Mouse (Mus musculus) thymus, postnatal 0 days (tissue): Measurements from ENCODE around the gene Syt11. TPM values are rescaled to one million over a fixed set of nuclear protein-coding genes. Genes with fewer than 3 reads are reported as not detected.
"Not testable (repeated sequence)": the region's sequence is repeated elsewhere in the genome, so short reads cannot be mapped to it uniquely, and the experiment has no call there.

Experiments used
- DNase-seq: peaks from one replicate; pipeline ENCODE4 v3.0.0-alpha.2; 2015; ENCODE audit warnings: low spot score
- polyA plus RNA-seq: library from polyadenylated mRNA; unstranded; fragments of >200 nt; fragmentation: Nextera tagmentation; extraction: Ambion mirVana; gene quantifications from 2 replicates; pipeline ENCODE4 v1.2.1, GENCODE M21; 2015

The Syt11 gene
- polyA plus RNA-seq, 1 experiment from 2014 or later, result 1.7 TPM

GRCm38 (mm10) chr3:88738641-88739040 is 36.3 kb downstream of the Syt11 start:
- peak; percentile 65 for DNase-seq

DNA sequence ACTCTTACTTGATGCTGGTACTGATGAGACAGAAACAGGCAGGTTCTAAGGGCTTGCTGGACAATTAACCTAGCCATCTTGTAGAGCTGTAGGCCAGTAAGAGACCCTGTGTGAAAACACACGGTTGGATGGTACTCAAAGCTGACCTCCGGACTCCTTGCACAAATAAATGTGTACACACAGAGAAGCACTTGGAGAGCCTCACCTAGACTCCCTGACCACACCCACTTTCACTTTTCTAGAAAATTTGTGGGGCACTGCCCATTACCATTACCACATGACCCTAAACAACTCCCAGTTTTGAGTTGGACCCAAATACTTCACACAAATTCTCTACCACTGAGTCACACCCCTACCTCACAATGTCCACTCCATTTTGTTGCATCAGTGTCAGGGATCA is 38.4 kb downstream of the Syt11 start:
- DNase-seq, result no peak

DNA sequence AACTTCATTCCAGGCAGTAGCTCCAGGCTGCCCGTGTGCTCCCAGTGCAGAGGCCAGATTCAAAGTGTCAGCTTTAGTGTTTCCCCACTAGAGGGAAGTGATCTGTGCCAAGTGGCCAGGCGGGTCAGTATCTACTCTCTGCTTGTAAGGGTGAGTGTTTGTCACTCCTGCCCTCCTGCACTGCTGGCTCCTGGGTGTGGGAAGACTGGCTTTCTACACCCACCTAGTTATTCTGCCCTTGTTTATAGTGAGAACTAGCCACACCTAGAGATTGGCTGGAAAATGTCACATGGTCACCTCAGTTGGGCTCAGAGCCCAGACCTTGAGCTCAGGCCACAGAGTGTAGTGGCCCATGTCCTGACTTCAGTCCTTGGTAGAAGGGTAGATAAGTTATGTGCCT is 55.9 kb downstream of the Syt11 start:
- DNase-seq, result no peak

- peak; percentile 11 for DNase-seq
Observed at GRCm38 (mm10) chr3:88717831-88718230, 57.1 kb downstream of the Syt11 start.

DNA sequence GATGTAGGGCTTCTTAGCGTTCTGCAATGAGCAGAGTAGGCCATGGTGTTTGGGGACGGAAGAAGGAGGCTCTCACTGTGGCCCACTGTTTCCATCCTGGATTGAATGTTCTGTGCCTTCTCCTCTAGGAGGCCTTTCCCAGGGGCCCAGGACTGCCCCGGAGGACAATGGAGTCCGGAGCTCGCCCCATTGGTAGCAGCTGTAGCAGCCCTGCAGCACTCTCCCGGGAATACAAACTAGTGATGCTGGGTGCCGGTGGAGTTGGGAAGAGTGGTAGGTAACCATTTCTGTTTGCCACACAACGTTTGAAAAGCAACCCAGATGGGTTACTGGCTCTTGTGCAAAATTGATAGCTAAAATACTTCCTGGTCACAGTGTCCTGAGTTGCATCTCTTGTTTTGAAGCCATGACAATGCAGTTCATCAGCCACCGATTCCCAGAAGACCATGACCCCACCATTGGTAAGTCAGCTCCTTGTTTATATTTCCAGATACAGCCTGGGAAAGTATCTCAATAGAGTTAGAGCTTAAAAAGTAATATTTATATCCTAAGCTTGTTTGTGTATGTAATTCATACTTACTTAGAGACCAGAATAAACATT is 57.7 kb downstream of the Syt11 start:
- DNase-seq, result peak; percentile 10

DNA sequence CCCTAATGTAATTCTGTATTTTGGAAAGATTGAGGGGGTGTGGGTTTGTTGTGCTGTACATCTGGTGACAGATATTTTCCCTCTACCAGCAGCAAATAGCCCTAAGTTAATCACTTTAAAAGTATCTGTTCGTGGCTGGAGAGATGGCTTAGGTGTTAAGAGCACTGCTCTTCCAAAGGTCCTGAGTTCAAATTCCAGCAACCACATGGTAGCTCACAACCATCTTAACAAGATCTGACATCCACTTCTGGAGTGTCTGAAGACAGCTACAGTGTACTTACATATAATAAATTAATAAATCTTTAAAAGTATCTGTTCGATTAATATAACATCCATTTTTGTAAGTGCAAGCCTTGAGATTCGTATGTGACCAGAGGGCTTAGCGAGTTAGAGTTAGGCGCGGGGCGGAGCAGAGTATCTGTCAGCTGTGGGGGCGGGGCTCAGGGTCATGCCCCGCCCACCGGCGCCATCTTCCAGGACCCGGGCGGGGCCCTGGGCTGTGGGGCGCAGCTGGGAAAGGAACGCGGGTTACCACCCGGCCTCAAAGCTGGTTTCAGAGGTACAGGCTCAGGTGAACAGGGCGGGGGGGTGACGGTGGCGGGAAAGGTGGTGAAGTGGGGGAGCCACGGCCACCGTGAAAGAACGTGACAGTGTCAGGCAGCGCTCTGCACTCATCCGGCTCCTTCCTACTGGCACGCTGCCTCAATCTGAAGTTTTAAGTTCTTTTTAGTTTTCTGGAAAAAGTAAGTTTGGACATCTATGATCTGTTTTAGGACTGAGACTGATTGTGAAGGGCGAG is 58.4 kb downstream of the Syt11 start, which contains the start of gene Rit1:
TSS of gene Rit1 (plus strand) at position 440 of the 799 bp plus-strand sequence.
- DNase-seq, result peak; percentile 91

- not testable (repeated sequence) for DNase-seq
Observed at GRCm38 (mm10) chr3:88715716-88716115, 59.2 kb downstream of the Syt11 start.

- DNase-seq, result no peak
Observed at GRCm38 (mm10) chr3:88714725-88715124, 60.2 kb downstream of the Syt11 start.

DNA sequence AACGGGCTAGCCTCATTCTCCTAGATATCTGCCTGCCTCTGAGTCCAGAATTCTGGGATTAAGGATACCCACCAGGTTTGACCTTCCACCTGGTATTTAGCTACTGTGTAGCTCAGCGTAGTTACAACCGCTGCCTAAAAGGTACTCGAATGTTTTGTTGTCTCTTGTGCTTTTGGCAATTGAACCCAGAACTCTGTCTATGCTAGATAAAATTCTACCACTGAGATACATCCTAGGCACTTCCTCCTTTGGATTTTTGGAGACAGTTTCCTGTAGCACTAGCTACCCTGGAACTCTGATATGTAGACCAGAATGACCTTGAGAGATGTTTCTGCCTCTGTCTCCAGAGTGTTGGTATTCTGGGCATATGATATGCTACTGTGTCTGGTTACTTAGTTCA is 61.3 kb downstream of the Syt11 start:
- DNase-seq, result no peak

DNA sequence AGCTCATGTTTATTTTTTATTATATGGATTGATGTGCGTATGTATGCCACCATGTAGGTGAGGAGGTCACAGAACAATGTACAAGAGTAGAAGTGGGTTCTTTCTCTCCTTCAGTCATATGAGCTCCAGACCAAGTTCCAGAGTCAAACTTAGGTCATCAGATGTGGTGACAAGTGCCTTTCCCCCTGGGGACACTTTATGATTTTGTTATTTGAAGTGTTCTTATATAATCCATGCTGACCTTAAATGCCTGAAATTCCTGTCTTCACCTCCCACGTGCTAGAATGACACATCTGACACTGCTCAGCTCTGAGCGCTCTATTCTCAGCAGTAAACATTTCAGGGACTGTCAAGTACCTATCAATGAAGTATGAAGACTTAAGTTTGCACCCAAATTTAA is 73.7 kb downstream of the Syt11 start:
- DNase-seq, result no peak

- no peak for DNase-seq
Observed at GRCm38 (mm10) chr3:88700247-88700646, 74.7 kb downstream of the Syt11 start.

- no peak for DNase-seq
Observed at GRCm38 (mm10) chr3:88698834-88699233, 76.1 kb downstream of the Syt11 start.

DNA sequence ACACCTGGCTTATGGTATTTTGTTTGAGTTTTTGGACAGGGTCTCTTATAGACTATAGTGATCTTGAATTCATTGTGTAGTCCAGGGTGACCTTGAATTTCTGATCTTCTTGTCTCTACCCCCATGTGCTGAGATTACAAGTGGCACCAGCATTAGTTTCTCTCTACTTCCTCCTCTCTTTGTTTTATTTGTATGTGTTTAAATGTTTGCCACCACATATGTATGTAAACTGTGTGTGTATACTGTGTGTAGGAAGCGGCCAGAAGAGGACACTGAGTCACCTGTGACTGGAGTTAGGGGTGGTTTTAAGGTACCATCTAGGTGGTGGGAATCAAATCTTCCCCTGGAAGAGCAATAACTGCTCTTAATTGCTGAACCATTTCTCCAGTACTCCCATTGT is 76.9 kb downstream of the Syt11 start:
- no peak for DNase-seq

GRCm38 (mm10) chr3:88695545-88695944 is 79.4 kb downstream of the Syt11 start:
- DNase-seq, result no peak

Other genes with a start within 250 kb of the Syt11 start
- 8.1 and 10.3 TPM in 2 replicates for gene Mex3a, start 242.8 kb downstream of the Syt11 start, polyA plus RNA-seq
- gene Rab25, start 226.9 kb downstream of the Syt11 start, polyA plus RNA-seq, result 2.7 and 3.5 TPM in 2 replicates
- gene Lamtor2, start 222.1 kb downstream of the Syt11 start, polyA plus RNA-seq, result 150 and 153 TPM in 2 replicates
- gene Ubqln4, start 221.4 kb downstream of the Syt11 start, polyA plus RNA-seq, result 14.6 and 16.2 TPM in 2 replicates
- 206 and 212 TPM in 2 replicates for gene Ssr2, start 199.3 kb downstream of the Syt11 start, polyA plus RNA-seq
- 64.2 and 94.5 TPM in 2 replicates for gene Arhgef2, start 169.2 kb downstream of the Syt11 start, polyA plus RNA-seq
- gene Rxfp4, start 122.0 kb downstream of the Syt11 start, polyA plus RNA-seq, result not detected in 2 replicates
- 69.4 and 75.2 TPM in 2 replicates for gene Khdc4, start 89.4 kb downstream of the Syt11 start, polyA plus RNA-seq
- 55.5 and 55.6 TPM in 2 replicates for gene Rit1, start 58.3 kb downstream of the Syt11 start, polyA plus RNA-seq
- gene Gon4l, start 60.1 kb upstream of the Syt11 start, polyA plus RNA-seq, result 6.4 and 7.2 TPM in 2 replicates
- 37.8 and 39.4 TPM in 2 replicates for gene Msto1, start 138.8 kb upstream of the Syt11 start, polyA plus RNA-seq
- gene Ash1l, start 175.5 kb upstream of the Syt11 start, polyA plus RNA-seq, result 11.8 and 17.2 TPM in 2 replicates
- gene Dap3, start 176.0 kb upstream of the Syt11 start, polyA plus RNA-seq, result 242 and 244 TPM in 2 replicates